Mouse (Mus musculus) olfactory bulb, adult 2 months (tissue): Measurements from ENCODE around the gene Rfx4. TPM values are rescaled to one million over a fixed set of nuclear protein-coding genes. Genes with fewer than 3 reads are reported as not detected.

Source experiments
- H3K27ac ChIP-seq: fragments of 200-500 bp; 2 replicates; pipeline ENCODE4 v1.5.1; 2012; ENCODE audit warnings: low read depth, low read length; ENCODE audit not compliant: insufficient read depth
- H3K4me1 ChIP-seq: fragments of 200-500 bp; 2 replicates; pipeline ENCODE4 v1.6.1; 2012; ENCODE audit warnings: low read length; ENCODE audit not compliant: control insufficient read depth, insufficient read depth
- H3K4me3 ChIP-seq: fragments of 200-500 bp; 2 replicates; pipeline ENCODE4 v1.5.1; 2012; ENCODE audit warnings: mild to moderate bottlenecking, low read depth, low read length, moderate library complexity; ENCODE audit not compliant: insufficient read depth
- CTCF ChIP-seq: fragments of 200-500 bp; IDR thresholded peaks from 2 replicates; pipeline ENCODE4 v1.5.1; 2012; ENCODE audit warnings: low read depth, mild to moderate bottlenecking, low read length, moderate library complexity; ENCODE audit not compliant: insufficient read depth
- POLR2A ChIP-seq: fragments of 200-500 bp; IDR thresholded peaks from 2 replicates; pipeline ENCODE4 v1.6.1; 2012; ENCODE audit warnings: mild to moderate bottlenecking, low read depth, low read length, moderate library complexity; ENCODE audit not compliant: insufficient read depth
- WGBS: fragments of 180-500 bp; shearing (Covaris S2); methylation state at CpG from one replicate; pipeline ENCODE4 v1.1.7; 2018; 5-methylcytosine and 5-hydroxymethylcytosine counted together
- polyA plus RNA-seq: library from polyadenylated mRNA; stranded (reverse); fragments of >200 nt; gene quantifications from 2 replicates; pipeline ENCODE4 v1.2.4, GENCODE M21; 2012; ENCODE audit warnings: low replicate concordance; ENCODE audit not compliant: missing spikeins, insufficient read depth, insufficient read length

Rfx4 gene
- polyA plus RNA-seq, 1 experiment: not detected

- peaks cover 14% of the 10 kb centered on the region; the same call in 1 of the 2 replicates for H3K4me1 ChIP-seq
- TF ChIP-seq POLR2A (no peak), CTCF (no peak)
- no peak overlapping the region for H3K4me3 ChIP-seq
- 97% methylated on average over 10 of the region's 10 CpGs for WGBS
- no peak overlapping the region for H3K27ac ChIP-seq
Observed at GRCm38 (mm10) chr10:84768766-84769165, 12.9 kb downstream of the Rfx4 start.

- peaks cover 18% of the 10 kb centered on the region; the same call in 1 of the 2 replicates for H3K4me1 ChIP-seq
- WGBS: 66% methylated on average over 4 of the region's 4 CpGs
- H3K27ac ChIP-seq: no peak overlapping the region
Observed at GRCm38 (mm10) chr10:84772380-84773130, 16.7 kb downstream of the Rfx4 start.

GRCm38 (mm10) chr10:84773889-84774288, 18.0 kb downstream of the Rfx4 start:
- 76% methylated on average over 4 of the region's 4 CpGs for WGBS
- Histone ChIP-seq H3K4me1 (peaks cover 21% of the 10 kb centered on the region; the same call in 1 of the 2 replicates), H3K27ac (no peak overlapping the region), H3K4me3 (no peak overlapping the region)
- no peak for TF ChIP-seq POLR2A
- no peak for TF ChIP-seq CTCF

More at GRCm38 (mm10) chr10:84772380-84773130, 16.7 kb downstream of the Rfx4 start:
- no peak for TF ChIP-seq POLR2A
- TF ChIP-seq CTCF: no peak
- H3K4me3 ChIP-seq: no peak overlapping the region

DNA sequence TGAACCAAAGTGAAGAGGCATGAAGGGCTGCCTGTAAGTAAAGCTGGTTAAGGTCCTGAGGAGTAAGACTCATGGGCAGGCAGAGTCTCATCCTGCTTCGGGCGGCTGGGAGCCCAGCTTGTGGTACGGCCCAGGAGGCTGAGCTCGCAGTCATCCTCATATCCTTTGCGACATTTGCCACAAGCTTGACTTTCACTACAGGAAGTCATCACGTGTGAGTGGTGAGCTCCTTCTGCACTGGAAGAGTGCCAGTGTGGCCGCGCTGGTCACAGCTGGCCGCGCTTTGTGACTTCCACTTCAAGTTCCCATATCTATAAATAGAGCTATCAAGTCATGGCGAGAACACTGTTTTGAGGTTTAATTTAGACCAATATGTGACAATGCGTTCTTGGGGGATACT, 18.7 kb downstream of the Rfx4 start:
- TF ChIP-seq CTCF (no peak), POLR2A (no peak)

DNA sequence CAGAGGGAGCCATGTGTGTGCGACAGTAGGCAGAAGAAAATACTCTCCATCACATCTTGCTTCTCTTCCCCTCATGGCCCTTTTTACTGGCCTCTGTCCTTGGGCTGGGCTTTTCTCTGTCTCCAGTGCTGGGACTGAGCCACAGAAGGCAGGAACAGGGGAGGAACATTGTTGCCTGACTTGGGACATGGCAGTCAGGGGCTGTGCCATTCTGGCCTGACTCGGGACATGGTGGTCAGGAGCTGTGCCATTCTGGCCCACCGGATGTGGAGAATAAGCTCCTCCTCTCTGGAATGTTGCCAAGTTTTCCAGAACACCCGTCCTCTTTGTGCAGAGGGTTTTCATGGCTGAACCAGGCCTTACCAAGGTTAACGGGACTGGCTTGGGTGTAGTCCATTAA, 21.2 kb downstream of the Rfx4 start:
- TF ChIP-seq CTCF (no peak), POLR2A (no peak)
- H3K4me3 ChIP-seq: no peak overlapping the region
- H3K4me1 ChIP-seq: peaks cover 21% of the 10 kb centered on the region; the same call in 1 of the 2 replicates
- no peak overlapping the region for H3K27ac ChIP-seq
- 57% methylated on average over 5 of the region's 5 CpGs for WGBS

More for the DNA sequence above, 18.7 kb downstream of the Rfx4 start:
- Histone ChIP-seq H3K4me3 (no peak overlapping the region), H3K27ac (no peak overlapping the region), H3K4me1 (peaks cover 21% of the 10 kb centered on the region; the same call in 1 of the 2 replicates)
- WGBS: 79% methylated on average over 12 of the region's 12 CpGs

GRCm38 (mm10) chr10:84777974-84778373, 22.1 kb downstream of the Rfx4 start:
- 42% methylated on average over 7 of the region's 7 CpGs for WGBS

DNA sequence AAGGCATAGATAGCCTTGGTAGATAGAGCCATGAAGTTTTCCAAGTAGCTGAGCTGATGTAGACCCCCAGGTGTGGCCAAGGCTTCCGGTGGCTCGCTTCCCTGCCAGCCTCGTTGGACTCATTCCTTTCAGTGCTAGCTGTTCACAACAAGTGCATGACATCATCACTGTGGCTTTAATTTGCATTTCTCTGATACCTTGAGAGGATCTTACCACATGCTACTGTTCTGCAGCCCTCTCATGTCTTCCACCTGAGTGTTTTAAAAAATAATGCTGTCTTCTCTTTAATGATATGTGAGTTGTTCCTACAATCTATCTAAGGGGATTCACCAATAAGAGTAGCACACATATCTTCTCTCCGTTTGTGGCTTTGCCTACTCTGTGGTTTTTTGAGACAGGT, 25.0 kb downstream of the Rfx4 start:
- TF ChIP-seq CTCF: no peak
- TF ChIP-seq POLR2A: no peak
- WGBS: 70% methylated on average over 4 of the region's 4 CpGs
- H3K27ac ChIP-seq: no peak overlapping the region
- H3K4me3 ChIP-seq: no peak overlapping the region
- peaks cover 4% of the 10 kb centered on the region; the same call in 1 of the 2 replicates for H3K4me1 ChIP-seq

More at GRCm38 (mm10) chr10:84777974-84778373, 22.1 kb downstream of the Rfx4 start:
- Histone ChIP-seq H3K4me1 (peaks cover 15% of the 10 kb centered on the region; the same call in 1 of the 2 replicates), H3K4me3 (no peak overlapping the region), H3K27ac (no peak overlapping the region)
- no peak for TF ChIP-seq POLR2A
- TF ChIP-seq CTCF: no peak

GRCm38 (mm10) chr10:84785339-84785738, 29.5 kb downstream of the Rfx4 start:
- WGBS: 89% methylated on average over 4 of the region's 4 CpGs
- Histone ChIP-seq H3K4me1 (no peaks in the 10 kb centered on the region), H3K4me3 (no peak overlapping the region), H3K27ac (no peak overlapping the region)
- no peak for TF ChIP-seq CTCF
- TF ChIP-seq POLR2A: no peak

DNA sequence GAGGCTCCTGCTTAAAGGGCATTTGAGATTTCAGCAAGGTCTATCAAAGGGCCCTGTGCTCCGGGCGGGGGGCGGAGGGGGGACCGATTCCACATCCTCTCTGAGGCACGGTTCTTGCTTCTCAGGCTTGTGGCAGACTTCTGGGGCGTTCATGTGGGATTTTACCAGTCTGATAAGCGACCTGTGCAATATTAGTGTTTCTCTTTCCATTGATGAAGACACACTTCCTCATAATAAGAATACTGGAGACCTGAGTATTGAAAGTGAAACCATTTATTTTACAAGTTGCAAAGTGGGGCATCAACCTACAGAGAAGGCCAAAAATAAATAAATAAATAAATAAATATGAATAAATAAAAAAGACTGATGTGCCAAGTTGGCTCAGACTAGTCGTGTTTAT, 34.5 kb downstream of the Rfx4 start:
- H3K27ac ChIP-seq: no peak overlapping the region
- no peak overlapping the region for H3K4me3 ChIP-seq
- H3K4me1 ChIP-seq: no peaks in the 10 kb centered on the region
- TF ChIP-seq POLR2A (no peak), CTCF (no peak)
- 89% methylated on average over 8 of the region's 8 CpGs for WGBS

DNA sequence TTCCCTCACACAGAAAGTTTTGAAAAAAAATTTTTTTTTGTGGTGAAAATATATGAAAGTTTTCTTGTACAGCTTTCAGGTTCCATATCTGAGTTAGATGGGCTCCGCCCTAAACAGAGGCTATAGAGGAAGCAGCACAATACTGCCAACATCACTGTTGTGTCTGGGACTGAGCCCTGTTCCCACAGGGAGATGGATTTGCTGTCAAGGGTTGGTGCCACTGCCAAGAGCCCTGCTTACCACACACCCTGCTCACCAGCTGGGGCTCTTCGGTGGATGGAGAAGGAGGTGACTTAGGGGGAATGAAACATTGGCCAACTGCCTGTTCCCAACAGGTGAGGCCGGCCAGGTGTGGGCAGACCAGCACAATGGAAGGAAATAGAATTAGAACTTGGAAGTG, 35.3 kb downstream of the Rfx4 start:
- TF ChIP-seq POLR2A (no peak), CTCF (no peak)
- 83% methylated on average over 3 of the region's 3 CpGs for WGBS
- Histone ChIP-seq H3K4me1 (no peaks in the 10 kb centered on the region), H3K27ac (no peak overlapping the region), H3K4me3 (no peak overlapping the region)
